Mouse (Mus musculus) intestine, embryonic 16.5 days (tissue): ENCODE measurements at regions not wholly inside any gene's neighbourhood (a gene's known extent, or its start where the extent isn't known, plus 50 kb on each side); places are given as distances from the start of the nearest gene placed in this dataset.

Source experiments
- ATAC-seq: fragments of 200-750 bp; cut with Nextera tagmentation; 2 replicates; pipeline ENCODE4 v1.8.0; 2017; ENCODE audit warnings: moderate TSS enrichment, moderate library complexity
- H3K27ac ChIP-seq: fragments of 300-500 bp; sonication (generic); 2 replicates; pipeline ENCODE4 v1.5.1; 2014; ENCODE audit warnings: mild to moderate bottlenecking, low read length
- H3K27me3 ChIP-seq: fragments of 300-500 bp; sonication (generic); replicated peaks from 2 replicates; pipeline ENCODE4 v1.6.1; 2014; ENCODE audit warnings: low read length, control low read depth, mixed read lengths; ENCODE audit not compliant: control insufficient read depth, insufficient read depth
- H3K36me3 ChIP-seq: fragments of 300-500 bp; sonication (generic); 2 replicates; pipeline ENCODE4 v1.6.1; 2014; ENCODE audit warnings: low read length, control low read depth; ENCODE audit not compliant: control insufficient read depth, insufficient read depth
- H3K4me1 ChIP-seq: fragments of 300-500 bp; sonication (generic); 2 replicates; pipeline ENCODE4 v1.6.1; 2014; ENCODE audit warnings: low read length, control low read depth, mixed read lengths; ENCODE audit not compliant: control insufficient read depth, insufficient read depth
- H3K4me2 ChIP-seq: fragments of 300-500 bp; sonication (generic); 2 replicates; pipeline ENCODE4 v1.6.1; 2014; ENCODE audit warnings: low read depth, low read length, control low read depth
- H3K4me3 ChIP-seq: fragments of 300-500 bp; sonication (generic); 2 replicates; pipeline ENCODE4 v1.5.1; 2014; ENCODE audit warnings: mild to moderate bottlenecking, low read length
- H3K9ac ChIP-seq: fragments of 300-500 bp; sonication (generic); 2 replicates; pipeline ENCODE4 v1.6.1; 2014; ENCODE audit warnings: low read depth, low read length
- H3K9me3 ChIP-seq: fragments of 300-500 bp; sonication (generic); 2 replicates; pipeline ENCODE4 v1.6.1; 2016; ENCODE audit warnings: low read length, control low read depth; ENCODE audit not compliant: control insufficient read depth
- WGBS: fragments of 180-500 bp; shearing (Covaris S2); extraction: QIAGEN DNeasy Blood & Tissue Kit; methylation state at CpG from one replicate; pipeline ENCODE4 v1.1.7; 2014; 5-methylcytosine and 5-hydroxymethylcytosine counted together

GRCm38 (mm10) chr4:84072096-84072495, 546.8 kb downstream of the Ccdc171 start:
- Histone ChIP-seq H3K4me2 (no peak overlapping the region), H3K36me3 (no peaks in the 10 kb centered on the region), H3K9ac (no peak overlapping the region), H3K27ac (no peak overlapping the region), H3K9me3 (no peaks in the 10 kb centered on the region), H3K27me3 (no peaks in the 10 kb centered on the region), H3K4me1 (no peaks in the 10 kb centered on the region), H3K4me3 (no peak overlapping the region)
- ATAC-seq: no peak
- WGBS: 84% methylated on average over 5 of the region's 5 CpGs

GRCm38 (mm10) chr4:84076526-84076925, 551.2 kb downstream of the Ccdc171 start:
- ATAC-seq: no peak
- 96% methylated on average over 1 of the region's 1 CpGs for WGBS
- H3K4me3 ChIP-seq: no peak overlapping the region

GRCm38 (mm10) chr4:84079516-84079915, 554.2 kb downstream of the Ccdc171 start:
- ATAC-seq: no peak
- Histone ChIP-seq H3K4me2 (no peak overlapping the region), H3K27ac (no peak overlapping the region), H3K9ac (no peak overlapping the region), H3K9me3 (no peaks in the 10 kb centered on the region), H3K4me1 (0 out of 2 replicates have a peak, but pooled peaks cover 2% of the 10 kb centered on the region), H3K36me3 (no peaks in the 10 kb centered on the region), H3K4me3 (no peak overlapping the region), H3K27me3 (no peaks in the 10 kb centered on the region)
- WGBS: 81% methylated on average over 2 of the region's 2 CpGs

More at GRCm38 (mm10) chr4:84076526-84076925, 551.2 kb downstream of the Ccdc171 start:
- no peaks in the 10 kb centered on the region for H3K36me3 ChIP-seq
- no peak overlapping the region for H3K27ac ChIP-seq
- H3K4me1 ChIP-seq: no peaks in the 10 kb centered on the region
- no peak overlapping the region for H3K4me2 ChIP-seq
- no peak overlapping the region for H3K9ac ChIP-seq
- H3K27me3 ChIP-seq: no peaks in the 10 kb centered on the region
- H3K9me3 ChIP-seq: no peaks in the 10 kb centered on the region

GRCm38 (mm10) chr4:84081518-84081917, 556.2 kb downstream of the Ccdc171 start:
- Histone ChIP-seq H3K4me3 (no peak overlapping the region), H3K36me3 (no peaks in the 10 kb centered on the region), H3K9me3 (no peaks in the 10 kb centered on the region), H3K27me3 (no peaks in the 10 kb centered on the region), H3K9ac (no peak overlapping the region), H3K27ac (no peak overlapping the region), H3K4me1 (0 out of 2 replicates have a peak, but pooled peaks cover 2% of the 10 kb centered on the region), H3K4me2 (no peak overlapping the region)
- WGBS: 68% methylated on average over 7 of the region's 7 CpGs
- no peak for ATAC-seq

GRCm38 (mm10) chr4:84088166-84088565, 562.8 kb downstream of the Ccdc171 start:
- 0 out of 2 replicates have a peak, but pooled peaks cover 6% of the 10 kb centered on the region for H3K4me1 ChIP-seq
- no peaks in the 10 kb centered on the region for H3K9me3 ChIP-seq
- H3K4me2 ChIP-seq: no peak overlapping the region
- H3K27me3 ChIP-seq: no peaks in the 10 kb centered on the region
- no peak overlapping the region for H3K4me3 ChIP-seq
- no peaks in the 10 kb centered on the region for H3K36me3 ChIP-seq
- no peak overlapping the region for H3K9ac ChIP-seq
- no peak overlapping the region for H3K27ac ChIP-seq
- 60% methylated on average over 12 of the region's 12 CpGs for WGBS
- peak; percentile 65 for ATAC-seq

GRCm38 (mm10) chr4:84092509-84092908, 567.2 kb downstream of the Ccdc171 start:
- Histone ChIP-seq H3K27me3 (no peaks in the 10 kb centered on the region), H3K36me3 (no peaks in the 10 kb centered on the region), H3K9me3 (no peaks in the 10 kb centered on the region), H3K4me1 (0 out of 2 replicates have a peak, but pooled peaks cover 9% of the 10 kb centered on the region), H3K9ac (no peak overlapping the region), H3K4me2 (no peak overlapping the region), H3K4me3 (no peak overlapping the region), H3K27ac (no peak overlapping the region)
- WGBS: 60% methylated on average over 9 of the region's 9 CpGs
- 0 out of 2 replicates have a peak, but pooled peaks have one; percentile 32 for ATAC-seq

GRCm38 (mm10) chr4:84095237-84095636, 569.9 kb downstream of the Ccdc171 start:
- Histone ChIP-seq H3K36me3 (no peaks in the 10 kb centered on the region), H3K9me3 (no peaks in the 10 kb centered on the region), H3K4me1 (0 out of 2 replicates have a peak, but pooled peaks cover 9% of the 10 kb centered on the region), H3K9ac (no peak overlapping the region), H3K27me3 (no peaks in the 10 kb centered on the region), H3K4me3 (no peak overlapping the region), H3K27ac (no peak overlapping the region), H3K4me2 (no peak overlapping the region)
- 51% methylated on average over 3 of the region's 3 CpGs for WGBS
- 0 out of 2 replicates have a peak, but pooled peaks have one; percentile 23 for ATAC-seq

GRCm38 (mm10) chr4:84096081-84096480, 570.7 kb downstream of the Ccdc171 start:
- no peak overlapping the region for H3K4me2 ChIP-seq
- H3K9ac ChIP-seq: no peak overlapping the region
- no peaks in the 10 kb centered on the region for H3K9me3 ChIP-seq
- H3K27me3 ChIP-seq: no peaks in the 10 kb centered on the region
- WGBS: 82% methylated on average over 4 of the region's 4 CpGs
- ATAC-seq: no peak
- no peaks in the 10 kb centered on the region for H3K36me3 ChIP-seq
- H3K27ac ChIP-seq: no peak overlapping the region
- 0 out of 2 replicates have a peak, but pooled peaks cover 9% of the 10 kb centered on the region for H3K4me1 ChIP-seq
- no peak overlapping the region for H3K4me3 ChIP-seq

GRCm38 (mm10) chr4:84099071-84099470, 573.7 kb downstream of the Ccdc171 start:
- Histone ChIP-seq H3K27me3 (no peaks in the 10 kb centered on the region), H3K36me3 (no peaks in the 10 kb centered on the region), H3K27ac (no peak overlapping the region), H3K4me3 (no peak overlapping the region), H3K9ac (no peak overlapping the region), H3K4me1 (0 out of 2 replicates have a peak, but pooled peaks cover 5% of the 10 kb centered on the region), H3K4me2 (no peak overlapping the region), H3K9me3 (no peaks in the 10 kb centered on the region)
- WGBS: 87% methylated on average over 8 of the region's 8 CpGs
- ATAC-seq: no peak

- no peaks in the 10 kb centered on the region for H3K27me3 ChIP-seq
- no peak overlapping the region for H3K27ac ChIP-seq
- no peak overlapping the region for H3K4me3 ChIP-seq
- H3K9me3 ChIP-seq: no peaks in the 10 kb centered on the region
- H3K4me1 ChIP-seq: no peaks in the 10 kb centered on the region
- no peak for ATAC-seq
- no peak overlapping the region for H3K4me2 ChIP-seq
- H3K9ac ChIP-seq: no peak overlapping the region
- 87% methylated on average over 6 of the region's 6 CpGs for WGBS
- no peaks in the 10 kb centered on the region for H3K36me3 ChIP-seq
Measured at GRCm38 (mm10) chr4:84101923-84102322, 573.2 kb downstream of the Bnc2 start.
